Mouse (Mus musculus) heart, embryonic 10.5 days (tissue): ENCODE data around the gene Pecam1. TPM values are rescaled to one million over a fixed set of nuclear protein-coding genes. Genes with fewer than 3 reads are reported as not detected.
"Not testable (repeated sequence)": the region's sequence is repeated elsewhere in the genome, so short reads cannot be mapped to it uniquely, and the experiment has no call there.

ENCODE experiments used
- DNase-seq: peaks from one replicate; pipeline ENCODE4 v3.0.0-alpha.2; 2017; ENCODE audit warnings: low spot score
- H3K27ac ChIP-seq: fragments of 300-500 bp; sonication (generic); 2 replicates; pipeline ENCODE4 v1.5.1; 2016; ENCODE audit warnings: mild to moderate bottlenecking
- H3K27me3 ChIP-seq: fragments of 300-500 bp; sonication (generic); 2 replicates; pipeline ENCODE4 v1.6.1; 2016; ENCODE audit warnings: mild to moderate bottlenecking; ENCODE audit not compliant: poor library complexity, insufficient read depth, severe bottlenecking
- H3K36me3 ChIP-seq: fragments of 300-500 bp; sonication (generic); 2 replicates; pipeline ENCODE4 v1.6.1; 2016; ENCODE audit warnings: mild to moderate bottlenecking, moderate library complexity
- H3K4me1 ChIP-seq: fragments of 300-500 bp; sonication (generic); 2 replicates; pipeline ENCODE4 v1.6.1; 2016; ENCODE audit warnings: mild to moderate bottlenecking
- H3K4me3 ChIP-seq: fragments of 300-500 bp; sonication (generic); 2 replicates; pipeline ENCODE4 v1.5.1; 2016; ENCODE audit warnings: mild to moderate bottlenecking, moderate library complexity
- H3K9me3 ChIP-seq: fragments of 300-500 bp; sonication (generic); 2 replicates; pipeline ENCODE4 v1.6.1; 2016; ENCODE audit warnings: mild to moderate bottlenecking, moderate library complexity
- WGBS: fragments of 180-500 bp; shearing (Covaris S2); methylation state at CpG from one replicate; pipeline ENCODE4 v1.1.7; 2016; 5-methylcytosine and 5-hydroxymethylcytosine counted together
- polyA plus RNA-seq: library from polyadenylated mRNA; unstranded; fragments of >200 nt; fragmentation: Nextera tagmentation; extraction: Ambion mirVana; gene quantifications from 2 replicates; pipeline ENCODE4 v1.2.1, GENCODE M21; 2016

The Pecam1 gene
- polyA plus RNA-seq, 1 experiment from 2014 or later: 40.6 TPM

- Histone ChIP-seq H3K27me3 (no peaks in the 10 kb centered on the region), H3K4me3 (peak overlapping the region; percentile 1; the same call in 1 of the 2 replicates), H3K4me1 (peaks cover 45% of the 10 kb centered on the region), H3K27ac (peak overlapping the region; percentile 89), H3K9me3 (no peaks in the 10 kb centered on the region), H3K36me3 (peaks cover 24% of the 10 kb centered on the region)
- 7% methylated on average over 5 of the region's 5 CpGs for WGBS
- DNase-seq: peak; percentile 87
These were observed 11.8 kb upstream of the Pecam1 start for GRCm38 (mm10) chr11:106762139-106762799.

DNA sequence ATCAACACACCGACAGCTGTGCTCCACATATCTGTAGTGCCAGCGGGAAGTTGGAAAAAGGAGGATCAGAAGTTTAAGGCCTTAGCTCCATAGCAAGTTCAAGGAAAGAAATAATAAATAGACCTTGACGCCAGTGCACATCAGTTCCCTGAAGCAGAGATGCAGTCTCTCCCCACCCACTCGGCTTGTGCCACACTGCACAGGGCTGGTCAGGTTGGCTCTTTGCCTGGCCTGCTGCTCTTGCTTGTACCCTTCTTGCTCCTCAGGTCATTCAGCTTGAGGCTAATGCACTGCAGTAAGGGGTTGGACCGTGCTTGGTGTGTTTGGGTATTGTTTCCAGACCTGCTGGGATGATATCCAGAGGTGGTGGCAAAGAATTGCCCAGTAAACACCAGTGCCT lies 10.1 kb upstream of the Pecam1 start:
- no peak overlapping the region for H3K4me3 ChIP-seq
- peak overlapping the region; percentile 89 for H3K27ac ChIP-seq
- no peaks in the 10 kb centered on the region for H3K9me3 ChIP-seq
- no peaks in the 10 kb centered on the region for H3K27me3 ChIP-seq
- WGBS: 94% methylated on average over 5 of the region's 5 CpGs
- peaks cover 52% of the 10 kb centered on the region for H3K4me1 ChIP-seq
- 0 out of 2 replicates have a peak, but pooled peaks cover 8% of the 10 kb centered on the region for H3K36me3 ChIP-seq
- DNase-seq: no peak

DNA sequence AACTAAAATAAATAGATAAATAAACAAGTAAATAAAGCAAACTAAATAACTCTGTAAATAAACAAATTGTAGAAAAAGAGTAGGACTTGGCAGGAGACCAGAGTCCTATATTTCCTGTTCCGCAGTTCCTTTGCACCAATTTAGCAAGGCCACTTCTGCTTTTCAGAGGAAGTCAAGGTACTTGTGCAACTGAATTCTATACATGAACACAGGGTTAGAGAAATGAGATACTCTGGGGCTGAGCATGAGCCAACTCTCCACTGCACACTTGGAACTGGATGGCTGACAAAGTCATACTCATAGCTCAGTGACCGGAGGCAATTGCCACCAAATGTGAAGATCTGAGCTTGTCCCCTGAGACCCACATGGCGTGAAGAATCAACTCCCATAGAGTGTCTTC lies 8.6 kb upstream of the Pecam1 start:
- H3K4me3 ChIP-seq: no peak overlapping the region
- WGBS: 93% methylated on average over 3 of the region's 3 CpGs

GRCm38 (mm10) chr11:106755583-106755982 lies 5.2 kb upstream of the Pecam1 start:
- WGBS: 26% methylated on average over 5 of the region's 5 CpGs
- Histone ChIP-seq H3K4me3 (no peak overlapping the region), H3K36me3 (no peaks in the 10 kb centered on the region), H3K9me3 (no peaks in the 10 kb centered on the region), H3K27ac (no peak overlapping the region), H3K27me3 (no peaks in the 10 kb centered on the region), H3K4me1 (peaks cover 26% of the 10 kb centered on the region)
- DNase-seq: no peak

More for the DNA sequence above, 8.6 kb upstream of the Pecam1 start:
- H3K36me3 ChIP-seq: no peaks in the 10 kb centered on the region
- no peaks in the 10 kb centered on the region for H3K9me3 ChIP-seq
- no peak for DNase-seq
- no peaks in the 10 kb centered on the region for H3K27me3 ChIP-seq
- peaks cover 47% of the 10 kb centered on the region for H3K4me1 ChIP-seq
- no peak overlapping the region for H3K27ac ChIP-seq

- Histone ChIP-seq H3K27ac (no peak overlapping the region), H3K9me3 (no peaks in the 10 kb centered on the region), H3K4me3 (no peak overlapping the region), H3K36me3 (no peaks in the 10 kb centered on the region), H3K27me3 (no peaks in the 10 kb centered on the region), H3K4me1 (peaks cover 25% of the 10 kb centered on the region)
- 72% methylated on average over 6 of the region's 6 CpGs for WGBS
- no peak for DNase-seq
These were observed 2.9 kb upstream of the Pecam1 start for GRCm38 (mm10) chr11:106753314-106753713.

- peaks cover 17% of the 10 kb centered on the region for H3K4me1 ChIP-seq
- no peak overlapping the region for H3K4me3 ChIP-seq
- no peak for DNase-seq
- H3K27me3 ChIP-seq: no peaks in the 10 kb centered on the region
- no peaks in the 10 kb centered on the region for H3K9me3 ChIP-seq
- no peak overlapping the region for H3K27ac ChIP-seq
- 66% methylated on average over 7 of the region's 7 CpGs for WGBS
- no peaks in the 10 kb centered on the region for H3K36me3 ChIP-seq
These were observed 1.7 kb upstream of the Pecam1 start for GRCm38 (mm10) chr11:106752103-106752502.

DNA sequence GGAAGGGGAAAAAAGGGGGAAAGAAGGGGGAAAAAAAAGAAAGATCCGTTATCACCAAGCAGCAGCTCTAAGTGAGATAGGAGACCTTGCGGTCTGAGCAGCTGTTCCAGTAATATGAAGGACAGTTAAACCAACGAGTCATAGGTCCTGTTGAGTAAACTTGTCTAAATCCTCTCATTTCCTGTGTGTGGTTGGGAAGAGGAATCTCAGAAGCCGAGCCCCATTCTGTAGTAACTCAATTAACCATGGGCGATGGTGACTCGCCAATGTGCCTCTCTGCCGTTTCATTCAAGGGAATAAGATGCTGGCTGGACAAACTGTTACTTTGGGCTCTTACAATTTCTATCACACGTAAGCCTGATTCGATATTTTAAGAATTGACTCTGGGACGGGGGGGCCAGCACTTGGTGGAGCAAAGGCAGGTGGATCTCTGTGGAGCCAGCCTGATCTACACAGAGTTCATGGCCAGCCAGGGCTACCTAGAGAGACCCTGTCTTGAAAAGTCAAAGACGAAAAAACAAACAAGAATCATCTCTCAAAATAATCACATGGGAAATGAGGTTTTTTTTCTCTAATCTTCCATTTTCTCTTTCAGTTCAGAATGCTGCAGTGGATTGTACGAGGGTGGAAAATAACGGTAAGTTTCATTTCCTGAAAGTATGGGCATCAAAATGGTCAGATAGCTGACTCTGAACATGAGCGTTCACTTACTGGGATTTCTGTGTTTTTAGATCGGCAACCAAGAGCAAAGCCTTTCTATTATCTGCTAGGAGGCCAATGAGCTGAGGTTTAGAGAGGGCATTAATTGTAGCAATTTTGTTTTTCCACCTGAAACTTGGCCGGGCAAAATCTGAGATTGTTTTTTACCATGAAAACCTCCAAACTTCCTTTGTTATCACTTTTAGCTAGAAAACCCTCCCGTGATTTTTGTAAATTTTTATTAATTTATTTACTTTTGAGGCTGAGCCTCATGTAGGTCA lies 901 bp upstream of the Pecam1 start, which contains the start of gene Milr1:
Gene Milr1 (plus strand): TSS at position 188 of the 980 bp plus-strand sequence.
- DNase-seq: no peak
- WGBS: 79% methylated on average over 17 of the region's 17 CpGs
- no peak within 1 kb of the TSS for H3K4me3 ChIP-seq
- H3K9me3 ChIP-seq: no peaks in the 10 kb centered on the region
- no peaks in the 10 kb centered on the region for H3K27me3 ChIP-seq
- no peaks in the 10 kb centered on the region for H3K36me3 ChIP-seq
- H3K27ac ChIP-seq: no peak within 1 kb of the TSS
- H3K4me1 ChIP-seq: peaks cover 16% of the 10 kb centered on the region

- not testable (repeated sequence) for H3K4me3 ChIP-seq, H3K36me3 ChIP-seq, H3K9me3 ChIP-seq, H3K27me3 ChIP-seq, DNase-seq, H3K27ac ChIP-seq
- 90% methylated on average over 7 of the region's 7 CpGs for WGBS
- H3K4me1 ChIP-seq: peaks cover 11% of the 10 kb centered on the region
These were observed 789 bp downstream of the Pecam1 start for GRCm38 (mm10) chr11:106749557-106750120.

DNA sequence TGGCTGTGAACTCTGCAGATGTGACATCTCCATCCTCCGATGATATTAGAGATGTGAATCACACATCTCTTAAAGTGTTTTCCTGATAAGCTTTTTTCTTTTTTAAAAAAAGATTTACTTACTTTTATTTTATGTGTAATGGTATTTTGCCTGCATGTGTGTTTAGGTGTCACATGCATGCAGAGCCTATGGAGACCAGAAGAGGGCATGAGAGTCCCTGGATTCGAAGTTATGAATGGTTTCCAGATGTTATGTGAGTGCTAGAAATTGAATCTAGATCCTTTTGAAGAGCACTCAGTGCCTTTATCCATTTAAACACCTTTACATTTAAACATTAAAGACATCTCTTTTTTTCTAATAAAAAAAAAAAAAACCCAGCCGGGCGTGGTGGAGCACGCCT lies 5.5 kb downstream of the Pecam1 start:
- WGBS: 89% methylated on average over 5 of the region's 5 CpGs
- no peaks in the 10 kb centered on the region for H3K9me3 ChIP-seq
- no peaks in the 10 kb centered on the region for H3K4me1 ChIP-seq
- H3K27ac ChIP-seq: no peak overlapping the region
- DNase-seq: no peak
- H3K27me3 ChIP-seq: no peaks in the 10 kb centered on the region
- no peaks in the 10 kb centered on the region for H3K36me3 ChIP-seq
- H3K4me3 ChIP-seq: no peak overlapping the region

DNA sequence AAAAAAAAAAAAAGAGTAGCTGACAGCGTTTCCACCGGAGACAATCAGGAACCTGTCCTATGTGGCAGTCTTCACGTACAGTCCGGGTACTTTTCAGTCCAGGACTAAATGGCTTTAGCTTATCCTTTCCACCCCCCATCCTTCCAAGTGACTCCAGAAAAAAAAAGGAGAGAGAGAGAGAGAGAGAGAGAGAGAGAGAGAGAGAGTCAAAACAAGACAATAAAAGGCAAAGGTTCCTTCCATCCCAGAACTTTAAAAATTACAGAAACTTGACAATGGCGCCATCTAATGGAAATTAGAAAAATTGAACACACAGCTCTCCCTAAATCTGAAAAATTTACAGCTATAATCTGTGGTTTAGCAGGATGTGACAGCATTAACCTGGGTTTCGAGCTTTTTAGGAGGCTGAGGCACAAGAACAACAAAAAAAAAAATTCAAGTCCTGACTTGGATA lies 8.0 kb downstream of the Pecam1 start:
- H3K27ac ChIP-seq: no peak overlapping the region
- no peaks in the 10 kb centered on the region for H3K9me3 ChIP-seq
- no peaks in the 10 kb centered on the region for H3K36me3 ChIP-seq
- DNase-seq: no peak
- H3K4me3 ChIP-seq: no peak overlapping the region
- H3K4me1 ChIP-seq: peaks cover 2% of the 10 kb centered on the region
- 47% methylated on average over 6 of the region's 6 CpGs for WGBS
- no peaks in the 10 kb centered on the region for H3K27me3 ChIP-seq

- H3K36me3 ChIP-seq: no peaks in the 10 kb centered on the region
- no peaks in the 10 kb centered on the region for H3K9me3 ChIP-seq
- WGBS: 91% methylated on average over 3 of the region's 3 CpGs
- H3K4me3 ChIP-seq: no peak overlapping the region
- H3K27me3 ChIP-seq: no peaks in the 10 kb centered on the region
- no peak overlapping the region for H3K27ac ChIP-seq
- no peak for DNase-seq
- H3K4me1 ChIP-seq: peaks cover 7% of the 10 kb centered on the region
These were observed 8.6 kb downstream of the Pecam1 start for GRCm38 (mm10) chr11:106741826-106742225.

DNA sequence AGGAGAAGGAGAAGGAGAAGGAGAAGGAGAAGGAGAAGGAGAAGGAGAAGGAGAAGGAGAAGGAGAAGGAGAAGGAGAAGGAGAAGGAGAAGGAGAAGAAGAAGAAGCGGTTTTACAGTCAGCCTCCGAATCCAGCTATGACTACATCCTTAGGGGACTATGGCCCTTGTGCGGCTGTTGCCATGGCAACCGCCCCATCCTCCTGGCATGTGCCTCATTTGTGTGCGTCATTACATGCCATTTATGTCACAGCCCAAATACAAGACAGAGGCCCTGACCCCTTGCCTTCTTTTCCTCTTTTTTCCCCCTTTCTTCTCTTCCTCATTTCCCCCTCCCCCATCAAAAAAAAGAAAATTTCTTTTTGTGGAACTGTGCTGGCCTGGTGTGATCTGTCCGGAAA lies 9.2 kb downstream of the Pecam1 start:
- DNase-seq: no peak
- Histone ChIP-seq H3K9me3 (no peaks in the 10 kb centered on the region), H3K4me3 (no peak overlapping the region), H3K27ac (no peak overlapping the region), H3K4me1 (peaks cover 12% of the 10 kb centered on the region), H3K27me3 (no peaks in the 10 kb centered on the region), H3K36me3 (no peaks in the 10 kb centered on the region)
- WGBS: 82% methylated on average over 6 of the region's 6 CpGs

DNA sequence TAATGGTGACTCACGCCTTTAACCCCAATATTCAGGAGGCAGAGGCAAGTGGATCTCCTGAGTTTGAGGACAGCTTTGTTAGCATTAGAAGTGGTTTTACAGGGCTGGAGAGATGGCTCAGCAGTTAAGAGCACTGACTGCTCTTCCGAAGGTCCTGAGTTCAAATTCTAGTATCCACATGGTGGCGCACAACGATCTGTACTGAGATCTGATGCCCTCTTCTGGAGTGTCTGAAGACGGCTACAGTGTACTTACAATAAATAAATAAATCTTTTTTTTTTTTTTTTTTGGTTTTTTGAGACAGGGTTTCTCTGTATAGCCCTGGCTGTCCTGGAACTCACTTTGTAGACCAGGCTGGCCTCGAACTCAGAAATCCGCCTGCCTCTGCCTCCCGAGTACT lies 9.7 kb downstream of the Pecam1 start:
- not testable (repeated sequence) for H3K9me3 ChIP-seq, H3K4me3 ChIP-seq, H3K27me3 ChIP-seq, H3K27ac ChIP-seq, H3K36me3 ChIP-seq, DNase-seq
- WGBS: 91% methylated on average over 8 of the region's 8 CpGs
- H3K4me1 ChIP-seq: peaks cover 12% of the 10 kb centered on the region
